Mouse (Mus musculus) intestine, embryonic 16.5 days (tissue): Measurements from ENCODE around the gene Rasd2. TPM values are rescaled to one million over a fixed set of nuclear protein-coding genes. Genes with fewer than 3 reads are reported as not detected.

ENCODE experiments used
- ATAC-seq: fragments of 200-750 bp; cut with Nextera tagmentation; 2 replicates; pipeline ENCODE4 v1.8.0; 2017; ENCODE audit warnings: moderate TSS enrichment, moderate library complexity
- H3K27ac ChIP-seq: fragments of 300-500 bp; sonication (generic); 2 replicates; pipeline ENCODE4 v1.5.1; 2014; ENCODE audit warnings: mild to moderate bottlenecking, low read length
- H3K27me3 ChIP-seq: fragments of 300-500 bp; sonication (generic); replicated peaks from 2 replicates; pipeline ENCODE4 v1.6.1; 2014; ENCODE audit warnings: low read length, control low read depth, mixed read lengths; ENCODE audit not compliant: control insufficient read depth, insufficient read depth
- H3K36me3 ChIP-seq: fragments of 300-500 bp; sonication (generic); 2 replicates; pipeline ENCODE4 v1.6.1; 2014; ENCODE audit warnings: low read length, control low read depth; ENCODE audit not compliant: control insufficient read depth, insufficient read depth
- H3K4me1 ChIP-seq: fragments of 300-500 bp; sonication (generic); 2 replicates; pipeline ENCODE4 v1.6.1; 2014; ENCODE audit warnings: low read length, control low read depth, mixed read lengths; ENCODE audit not compliant: control insufficient read depth, insufficient read depth
- H3K4me2 ChIP-seq: fragments of 300-500 bp; sonication (generic); 2 replicates; pipeline ENCODE4 v1.6.1; 2014; ENCODE audit warnings: low read depth, low read length, control low read depth
- H3K4me3 ChIP-seq: fragments of 300-500 bp; sonication (generic); 2 replicates; pipeline ENCODE4 v1.5.1; 2014; ENCODE audit warnings: mild to moderate bottlenecking, low read length
- H3K9ac ChIP-seq: fragments of 300-500 bp; sonication (generic); 2 replicates; pipeline ENCODE4 v1.6.1; 2014; ENCODE audit warnings: low read depth, low read length
- H3K9me3 ChIP-seq: fragments of 300-500 bp; sonication (generic); 2 replicates; pipeline ENCODE4 v1.6.1; 2016; ENCODE audit warnings: low read length, control low read depth; ENCODE audit not compliant: control insufficient read depth
- WGBS: fragments of 180-500 bp; shearing (Covaris S2); extraction: QIAGEN DNeasy Blood & Tissue Kit; methylation state at CpG from one replicate; pipeline ENCODE4 v1.1.7; 2014; 5-methylcytosine and 5-hydroxymethylcytosine counted together
- polyA plus RNA-seq: library from polyadenylated mRNA; unstranded; fragments of >200 nt; fragmentation: Nextera tagmentation; extraction: Ambion mirVana; gene quantifications from 2 replicates; pipeline ENCODE4 v1.2.1, GENCODE M21; 2015

The Rasd2 gene
- polyA plus RNA-seq, result 1.5 and 1.8 TPM in 2 replicates

DNA sequence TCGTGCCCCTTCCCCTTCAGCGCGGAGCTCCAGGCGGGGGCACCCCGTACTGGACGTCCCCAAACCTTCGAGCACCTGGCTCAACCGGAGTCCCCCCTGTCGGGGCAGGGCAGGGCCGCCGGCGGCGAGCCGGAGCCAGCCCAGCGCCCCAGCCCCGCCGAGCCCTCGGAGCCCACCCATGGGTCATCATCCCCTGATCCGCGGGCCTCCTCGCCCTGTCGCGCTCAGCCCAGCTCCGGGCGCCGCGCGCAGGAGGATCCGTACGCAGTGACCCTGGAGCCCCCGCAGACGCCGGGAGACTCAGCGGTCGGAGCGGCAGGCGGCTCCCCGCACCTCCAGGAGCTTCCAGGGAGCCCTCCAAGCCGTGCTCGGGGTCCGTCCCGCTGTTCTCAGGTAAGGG is at the start of gene Rasd2:
TSS of gene Rasd2 (plus strand) at position 259 of the 400 bp plus-strand sequence.
- no peak within 1 kb of the TSS for H3K27ac ChIP-seq
- ATAC-seq, result no peak; the same call in 1 of the 2 replicates
- no peaks in the 10 kb centered on the region for H3K36me3 ChIP-seq
- peaks cover 33% of the 10 kb centered on the region for H3K27me3 ChIP-seq
- H3K4me3 ChIP-seq, result peak within 1 kb of the TSS; percentile 59
- H3K4me2 ChIP-seq, result peak within 1 kb of the TSS; percentile 98
- peaks cover 15% of the 10 kb centered on the region for H3K4me1 ChIP-seq
- peak within 1 kb of the TSS; percentile 65 for H3K9ac ChIP-seq
- under 1% methylated on average over 42 of the region's 42 CpGs for WGBS
- no peaks in the 10 kb centered on the region for H3K9me3 ChIP-seq

DNA sequence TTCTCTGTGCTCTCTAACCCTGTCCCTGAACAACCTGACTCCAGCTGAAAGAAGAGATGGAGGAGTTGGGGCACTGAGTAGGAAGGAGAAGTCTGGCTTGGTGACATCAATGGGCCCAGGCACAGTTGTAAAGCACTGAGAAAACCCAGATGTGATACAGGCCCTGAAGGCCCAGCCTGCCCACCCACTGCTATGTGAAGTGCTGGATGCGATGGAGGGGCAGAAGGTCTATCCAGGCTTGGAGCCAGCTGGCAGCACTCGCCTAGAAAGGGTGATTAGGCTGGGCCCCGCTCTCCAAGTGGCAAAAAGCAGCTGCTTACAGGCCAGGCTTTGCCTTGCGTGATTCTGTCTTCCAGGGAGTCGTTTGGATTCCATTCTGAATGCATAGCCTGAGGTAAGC is 44.4 kb upstream of the Rasd2 start:
- H3K9ac ChIP-seq, result no peak overlapping the region
- peak; percentile 30 for ATAC-seq
- no peaks in the 10 kb centered on the region for H3K9me3 ChIP-seq
- H3K36me3 ChIP-seq, result no peaks in the 10 kb centered on the region
- H3K4me1 ChIP-seq, result peaks cover 6% of the 10 kb centered on the region
- 52% methylated on average over 5 of the region's 5 CpGs for WGBS
- no peak overlapping the region for H3K4me2 ChIP-seq
- no peak overlapping the region for H3K4me3 ChIP-seq
- peak overlapping the region; percentile 23; the same call in 1 of the 2 replicates for H3K27ac ChIP-seq
- H3K27me3 ChIP-seq, result no peaks in the 10 kb centered on the region

- peak; percentile 85 for ATAC-seq
- Histone ChIP-seq H3K4me1 (peaks cover 6% of the 10 kb centered on the region), H3K4me3 (no peak overlapping the region), H3K27me3 (no peaks in the 10 kb centered on the region), H3K4me2 (no peak overlapping the region), H3K9me3 (no peaks in the 10 kb centered on the region), H3K9ac (no peak overlapping the region), H3K36me3 (no peaks in the 10 kb centered on the region), H3K27ac (peak overlapping the region; percentile 10; the same call in 1 of the 2 replicates)
- 69% methylated on average over 6 of the region's 6 CpGs for WGBS
Measured at GRCm38 (mm10) chr8:75172009-75172685, 41.6 kb upstream of the Rasd2 start.

DNA sequence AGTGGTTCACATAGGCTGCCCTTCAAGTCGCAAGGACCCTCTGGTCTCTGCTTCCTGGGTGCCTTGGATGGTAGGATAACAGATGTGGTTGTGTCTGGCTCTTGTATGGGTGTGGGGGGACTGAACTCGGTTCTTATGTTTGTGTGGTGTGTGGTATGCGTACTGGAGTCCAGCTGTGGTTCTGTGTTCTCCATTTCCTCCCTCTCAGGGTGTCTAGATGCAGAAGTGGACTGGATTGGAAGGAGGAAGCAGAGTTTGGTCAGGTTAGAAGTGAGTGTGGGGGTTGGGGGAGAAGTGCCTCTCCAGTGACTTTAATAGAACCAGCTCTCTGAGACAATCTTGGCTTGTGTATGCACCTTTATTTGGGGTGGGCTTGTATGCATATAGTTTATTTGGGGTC is 20.7 kb upstream of the Rasd2 start:
- H3K4me2 ChIP-seq, result no peak overlapping the region
- no peaks in the 10 kb centered on the region for H3K9me3 ChIP-seq
- H3K4me3 ChIP-seq, result no peak overlapping the region
- ATAC-seq, result no peak
- no peaks in the 10 kb centered on the region for H3K27me3 ChIP-seq
- no peak overlapping the region for H3K27ac ChIP-seq
- H3K9ac ChIP-seq, result no peak overlapping the region
- no peaks in the 10 kb centered on the region for H3K36me3 ChIP-seq
- WGBS, result 74% methylated on average over 3 of the region's 3 CpGs
- H3K4me1 ChIP-seq, result no peaks in the 10 kb centered on the region

DNA sequence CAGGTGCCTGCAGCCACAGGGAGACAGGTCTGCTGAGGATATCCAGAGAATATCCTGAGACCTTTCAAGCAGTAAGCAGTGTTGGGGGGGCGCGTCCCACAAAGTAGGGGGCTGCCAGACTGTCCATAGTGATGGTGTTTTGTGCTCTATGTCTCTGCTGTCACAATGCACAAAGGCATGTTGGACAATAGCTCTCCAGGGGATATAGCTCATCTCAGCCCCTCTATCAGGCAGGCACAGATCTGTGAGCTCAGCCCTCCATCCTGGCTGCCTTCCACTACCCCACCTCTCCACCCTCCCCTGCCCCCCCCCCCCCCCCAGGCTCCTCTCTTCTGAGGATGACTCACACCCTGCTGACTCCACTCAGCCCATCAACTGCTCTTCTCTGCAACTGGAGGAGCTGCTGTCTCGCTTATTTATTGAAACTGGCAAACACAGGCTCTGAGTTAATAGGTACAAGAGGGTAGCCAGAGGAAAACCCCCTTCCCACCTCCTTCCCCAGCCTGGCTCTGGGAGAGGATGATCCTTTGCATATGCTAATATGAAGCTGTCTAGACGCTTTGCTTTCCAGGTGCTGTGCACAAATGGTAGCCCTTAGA is 19.2 kb upstream of the Rasd2 start:
- Histone ChIP-seq H3K9me3 (no peaks in the 10 kb centered on the region), H3K27ac (no peak overlapping the region), H3K27me3 (no peaks in the 10 kb centered on the region), H3K9ac (no peak overlapping the region), H3K4me1 (no peaks in the 10 kb centered on the region), H3K4me3 (no peak overlapping the region), H3K4me2 (no peak overlapping the region), H3K36me3 (no peaks in the 10 kb centered on the region)
- peak; percentile 47 for ATAC-seq
- WGBS, result 42% methylated on average over 4 of the region's 4 CpGs

GRCm38 (mm10) chr8:75197170-75197569 is 16.6 kb upstream of the Rasd2 start:
- WGBS, result 73% methylated on average over 3 of the region's 3 CpGs
- no peak overlapping the region for H3K4me2 ChIP-seq
- H3K9me3 ChIP-seq, result no peaks in the 10 kb centered on the region
- H3K27me3 ChIP-seq, result no peaks in the 10 kb centered on the region
- no peak overlapping the region for H3K4me3 ChIP-seq
- no peaks in the 10 kb centered on the region for H3K4me1 ChIP-seq
- no peak overlapping the region for H3K9ac ChIP-seq
- ATAC-seq, result no peak
- no peak overlapping the region for H3K27ac ChIP-seq
- no peaks in the 10 kb centered on the region for H3K36me3 ChIP-seq

DNA sequence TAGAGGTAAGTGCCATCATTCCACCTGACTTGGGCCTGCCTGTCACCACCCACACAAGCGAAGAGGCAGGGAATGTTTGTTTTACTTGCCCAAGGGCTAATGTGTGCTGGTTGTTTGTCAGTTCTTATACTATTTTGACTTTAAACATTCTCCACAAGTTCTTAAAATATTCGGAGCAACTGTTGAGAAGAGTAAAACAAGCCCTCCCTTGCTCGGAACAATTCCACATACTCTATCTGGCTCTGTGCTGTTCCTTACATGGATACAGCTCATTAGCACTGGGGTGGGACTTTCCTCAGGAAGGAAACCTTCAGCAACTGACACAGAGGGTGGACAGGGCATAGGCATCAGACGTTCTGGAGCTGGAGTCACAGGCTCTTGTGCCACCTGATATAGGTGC is 15.9 kb upstream of the Rasd2 start:
- no peak for ATAC-seq
- Histone ChIP-seq H3K27ac (no peak overlapping the region), H3K4me1 (no peaks in the 10 kb centered on the region), H3K4me2 (no peak overlapping the region), H3K9me3 (no peaks in the 10 kb centered on the region), H3K4me3 (no peak overlapping the region), H3K9ac (no peak overlapping the region), H3K27me3 (no peaks in the 10 kb centered on the region), H3K36me3 (no peaks in the 10 kb centered on the region)
- 60% methylated on average over 4 of the region's 4 CpGs for WGBS

DNA sequence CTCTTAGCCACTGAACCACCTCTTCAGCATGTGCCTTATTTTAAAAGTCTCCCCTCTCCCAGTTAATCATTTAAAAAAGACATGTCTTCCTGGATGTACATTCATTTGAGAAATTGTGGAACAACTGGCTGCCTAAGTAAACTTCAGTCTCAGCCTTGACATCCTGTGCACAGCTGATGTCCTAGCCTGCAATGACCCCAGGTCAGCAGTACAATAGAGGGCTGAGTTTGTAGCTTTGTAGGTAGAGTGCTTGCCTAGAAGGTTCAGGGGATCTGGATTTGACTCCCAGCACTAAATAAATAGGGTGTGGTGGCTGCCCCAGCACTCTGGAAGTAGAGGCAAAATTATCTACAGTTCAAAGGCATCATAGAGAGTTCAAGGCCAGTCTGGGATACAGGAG is 15.4 kb upstream of the Rasd2 start:
- H3K9me3 ChIP-seq, result no peaks in the 10 kb centered on the region
- no peak for ATAC-seq
- H3K4me2 ChIP-seq, result no peak overlapping the region
- H3K4me3 ChIP-seq, result no peak overlapping the region
- H3K27ac ChIP-seq, result no peak overlapping the region
- H3K4me1 ChIP-seq, result no peaks in the 10 kb centered on the region
- no peak overlapping the region for H3K9ac ChIP-seq
- no peaks in the 10 kb centered on the region for H3K36me3 ChIP-seq
- no peaks in the 10 kb centered on the region for H3K27me3 ChIP-seq

DNA sequence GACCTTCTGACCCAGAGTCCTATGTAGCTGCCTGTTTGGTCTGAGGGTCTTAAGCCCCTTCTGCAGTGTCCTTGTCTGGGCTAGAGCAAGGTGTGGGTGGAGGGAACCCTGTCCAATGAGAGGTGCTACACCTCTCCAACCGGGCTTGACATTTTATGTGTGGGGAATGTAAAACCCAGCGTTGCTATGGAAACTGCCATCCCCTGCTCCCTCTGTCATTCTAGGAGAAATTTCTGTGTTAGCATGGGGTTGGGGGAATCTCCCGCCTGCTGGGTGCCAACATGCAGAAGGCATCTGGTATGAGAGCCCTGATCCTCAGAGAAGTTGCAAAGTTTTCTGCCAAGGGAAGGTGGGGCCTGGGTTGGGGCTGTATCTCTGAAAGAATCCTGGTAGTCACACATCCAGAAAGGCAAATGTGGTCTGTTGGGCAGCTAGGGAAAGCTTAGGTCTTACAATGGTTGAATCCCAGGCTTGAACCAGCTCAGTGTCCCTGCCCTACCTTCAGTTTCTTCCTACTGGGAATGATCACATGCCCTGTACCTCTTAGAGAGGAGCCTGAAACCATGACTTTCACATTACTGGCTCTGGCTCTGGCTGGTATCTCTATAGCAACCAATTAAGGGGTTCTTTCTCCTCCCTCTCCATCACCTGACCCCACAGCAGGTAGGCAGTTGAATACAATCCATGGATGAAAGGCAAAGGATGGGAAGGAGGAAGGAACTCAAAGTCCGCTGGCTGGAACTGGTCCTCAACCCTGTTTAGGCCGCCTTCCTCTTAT is 14.6 kb upstream of the Rasd2 start:
- H3K9me3 ChIP-seq, result no peaks in the 10 kb centered on the region
- H3K4me1 ChIP-seq, result no peaks in the 10 kb centered on the region
- no peak overlapping the region for H3K27ac ChIP-seq
- no peak overlapping the region for H3K4me2 ChIP-seq
- no peaks in the 10 kb centered on the region for H3K36me3 ChIP-seq
- no peak overlapping the region for H3K4me3 ChIP-seq
- no peak for ATAC-seq
- no peak overlapping the region for H3K9ac ChIP-seq
- 68% methylated on average over 5 of the region's 5 CpGs for WGBS
- H3K27me3 ChIP-seq, result no peaks in the 10 kb centered on the region
